Mouse (Mus musculus) hindbrain, embryonic 13.5 days (tissue): ENCODE measurements around the gene Ly6g5b. TPM values are rescaled to one million over a fixed set of nuclear protein-coding genes. Genes with fewer than 3 reads are reported as not detected.
"Not testable (repeated sequence)": the region's sequence is repeated elsewhere in the genome, so short reads cannot be mapped to it uniquely, and the experiment has no call there.

Experiments
- ATAC-seq: fragments of 200-750 bp; cut with Nextera tagmentation; 2 replicates; pipeline ENCODE4 v1.8.0; 2017; ENCODE audit warnings: moderate TSS enrichment; ENCODE audit not compliant: low FRiP score
- H3K27ac ChIP-seq: fragments of 300-500 bp; sonication (generic); 2 replicates; pipeline ENCODE4 v1.5.1; 2015; ENCODE audit warnings: inconsistent platforms, mild to moderate bottlenecking, moderate library complexity
- H3K27me3 ChIP-seq: fragments of 300-500 bp; sonication (generic); 2 replicates; pipeline ENCODE4 v1.6.1; 2015; ENCODE audit warnings: mild to moderate bottlenecking, inconsistent platforms
- H3K36me3 ChIP-seq: fragments of 300-500 bp; sonication (generic); 2 replicates; pipeline ENCODE4 v1.6.1; 2015; ENCODE audit warnings: mild to moderate bottlenecking, inconsistent platforms
- H3K4me1 ChIP-seq: fragments of 300-500 bp; sonication (generic); replicated peaks from 2 replicates; pipeline ENCODE4 v1.6.1; 2015; ENCODE audit warnings: inconsistent platforms
- H3K4me2 ChIP-seq: fragments of 300-500 bp; sonication (generic); 2 replicates; pipeline ENCODE4 v1.6.1; 2015; ENCODE audit warnings: inconsistent platforms, mild to moderate bottlenecking, moderate library complexity
- H3K4me3 ChIP-seq: fragments of 300-500 bp; sonication (generic); 2 replicates; pipeline ENCODE4 v1.5.1; 2015; ENCODE audit warnings: mild to moderate bottlenecking, inconsistent platforms
- H3K9ac ChIP-seq: fragments of 300-500 bp; sonication (generic); 2 replicates; pipeline ENCODE4 v1.6.1; 2015; ENCODE audit warnings: mild to moderate bottlenecking, inconsistent platforms
- H3K9me3 ChIP-seq: fragments of 300-500 bp; sonication (generic); 2 replicates; pipeline ENCODE4 v1.6.1; 2016; ENCODE audit warnings: inconsistent platforms
- WGBS: fragments of 180-500 bp; shearing (Covaris S2); methylation state at CpG from one replicate; pipeline ENCODE4 v1.1.7; 2015; 5-methylcytosine and 5-hydroxymethylcytosine counted together
- polyA plus RNA-seq: library from polyadenylated mRNA; unstranded; fragments of >200 nt; fragmentation: Nextera tagmentation; extraction: Ambion mirVana; gene quantifications from 2 replicates; pipeline ENCODE4 v1.2.1, GENCODE M21; 2015

Ly6g5b gene
- polyA plus RNA-seq, 1 experiment from 2014 or later = 1.1 TPM

GRCm38 (mm10) chr17:35134801-35135590 is 19.8 kb upstream of the Ly6g5b start, which contains the start of gene Bag6:
TSS of gene Bag6 (plus strand) at chr17:35135178.
- Histone ChIP-seq H3K4me2 (peak within 1 kb of the TSS; percentile 97), H3K4me1 (peaks cover 34% of the 10 kb centered on the region), H3K36me3 (peaks cover 24% of the 10 kb centered on the region), H3K9me3 (no peaks in the 10 kb centered on the region), H3K27me3 (no peaks in the 10 kb centered on the region), H3K27ac (peak within 1 kb of the TSS; percentile 95), H3K4me3 (peak within 1 kb of the TSS; percentile 74), H3K9ac (peak within 1 kb of the TSS; percentile 87)
- WGBS = under 1% methylated on average over 66 of the region's 66 CpGs
- ATAC-seq = peak; percentile 95

- Histone ChIP-seq H3K27me3 (no peaks in the 10 kb centered on the region), H3K9me3 (no peaks in the 10 kb centered on the region), H3K4me3 (no peak overlapping the region), H3K36me3 (peaks cover 13% of the 10 kb centered on the region), H3K27ac (no peak overlapping the region), H3K9ac (no peak overlapping the region), H3K4me1 (peaks cover 26% of the 10 kb centered on the region), H3K4me2 (no peak overlapping the region)
- WGBS = 95% methylated on average over 7 of the region's 7 CpGs
- no peak for ATAC-seq
Measured at GRCm38 (mm10) chr17:35133517-35133916, 18.3 kb upstream of the Ly6g5b start.

GRCm38 (mm10) chr17:35132174-35132560 is 16.9 kb upstream of the Ly6g5b start:
- no peaks in the 10 kb centered on the region for H3K9me3 ChIP-seq
- no peak overlapping the region for H3K9ac ChIP-seq
- ATAC-seq = no peak
- H3K27ac ChIP-seq = no peak overlapping the region
- H3K27me3 ChIP-seq = no peaks in the 10 kb centered on the region
- no peak overlapping the region for H3K4me3 ChIP-seq
- H3K36me3 ChIP-seq = peaks cover 12% of the 10 kb centered on the region
- H3K4me2 ChIP-seq = no peak overlapping the region
- 78% methylated on average over 3 of the region's 3 CpGs for WGBS
- peaks cover 24% of the 10 kb centered on the region for H3K4me1 ChIP-seq

GRCm38 (mm10) chr17:35131500-35132173 is 16.4 kb upstream of the Ly6g5b start, which contains the start of gene Apom:
TSS of gene Apom (minus strand) at chr17:35132050.
- Histone ChIP-seq H3K4me1 (peaks cover 24% of the 10 kb centered on the region), H3K27ac (no peak within 1 kb of the TSS), H3K27me3 (no peaks in the 10 kb centered on the region), H3K36me3 (peaks cover 12% of the 10 kb centered on the region), H3K4me3 (no peak within 1 kb of the TSS), H3K9me3 (no peaks in the 10 kb centered on the region), H3K4me2 (no peak within 1 kb of the TSS), H3K9ac (peak within 1 kb of the TSS; percentile 36; the same call in 1 of the 2 replicates)
- no peak for ATAC-seq
- WGBS = 78% methylated on average over 15 of the region's 15 CpGs

GRCm38 (mm10) chr17:35131038-35131437 is 15.8 kb upstream of the Ly6g5b start:
- no peaks in the 10 kb centered on the region for H3K9me3 ChIP-seq
- 91% methylated on average over 8 of the region's 8 CpGs for WGBS
- peaks cover 24% of the 10 kb centered on the region for H3K4me1 ChIP-seq
- H3K9ac ChIP-seq = peak overlapping the region; percentile 36; the same call in 1 of the 2 replicates
- no peak overlapping the region for H3K4me2 ChIP-seq
- H3K27me3 ChIP-seq = no peaks in the 10 kb centered on the region
- no peak for ATAC-seq
- H3K36me3 ChIP-seq = peaks cover 12% of the 10 kb centered on the region
- no peak overlapping the region for H3K27ac ChIP-seq
- no peak overlapping the region for H3K4me3 ChIP-seq

- H3K27ac ChIP-seq = no peak overlapping the region
- no peaks in the 10 kb centered on the region for H3K9me3 ChIP-seq
- no peak overlapping the region for H3K9ac ChIP-seq
- H3K36me3 ChIP-seq = peaks cover 23% of the 10 kb centered on the region
- 67% methylated on average over 11 of the region's 11 CpGs for WGBS
- H3K4me3 ChIP-seq = no peak overlapping the region
- no peaks in the 10 kb centered on the region for H3K27me3 ChIP-seq
- ATAC-seq = no peak
- H3K4me1 ChIP-seq = peaks cover 32% of the 10 kb centered on the region
- H3K4me2 ChIP-seq = no peak overlapping the region
Measured at GRCm38 (mm10) chr17:35128996-35129395, 13.8 kb upstream of the Ly6g5b start.

- Histone ChIP-seq H3K27me3 (no peaks in the 10 kb centered on the region), H3K4me2 (peak overlapping the region; percentile 77), H3K36me3 (peaks cover 28% of the 10 kb centered on the region), H3K4me3 (peak overlapping the region; percentile 57), H3K9me3 (no peaks in the 10 kb centered on the region), H3K27ac (no peak overlapping the region), H3K9ac (peak overlapping the region; percentile 84), H3K4me1 (peaks cover 40% of the 10 kb centered on the region)
- ATAC-seq = no peak
- WGBS = 74% methylated on average over 13 of the region's 13 CpGs
Measured at GRCm38 (mm10) chr17:35127017-35127416, 11.8 kb upstream of the Ly6g5b start.

GRCm38 (mm10) chr17:35126206-35126611 is 11.0 kb upstream of the Ly6g5b start, which contains the start of gene D17H6S53E:
TSS of gene D17H6S53E (plus strand) at chr17:35126373.
- WGBS = under 1% methylated on average over 36 of the region's 36 CpGs
- Histone ChIP-seq H3K4me2 (peak within 1 kb of the TSS; percentile 77), H3K27ac (peak within 1 kb of the TSS; percentile 80), H3K4me3 (peak within 1 kb of the TSS; percentile 57), H3K36me3 (peaks cover 28% of the 10 kb centered on the region), H3K9me3 (no peaks in the 10 kb centered on the region), H3K4me1 (peaks cover 40% of the 10 kb centered on the region), H3K27me3 (no peaks in the 10 kb centered on the region), H3K9ac (peak within 1 kb of the TSS; percentile 84)
- ATAC-seq = peak; percentile 12

- peaks cover 28% of the 10 kb centered on the region for H3K36me3 ChIP-seq
- WGBS = 34% methylated on average over 6 of the region's 6 CpGs
- no peaks in the 10 kb centered on the region for H3K9me3 ChIP-seq
- H3K4me1 ChIP-seq = peaks cover 42% of the 10 kb centered on the region
- peak overlapping the region; percentile 84 for H3K9ac ChIP-seq
- H3K4me2 ChIP-seq = peak overlapping the region; percentile 77
- peak overlapping the region; percentile 57 for H3K4me3 ChIP-seq
- no peak for ATAC-seq
- H3K27me3 ChIP-seq = no peaks in the 10 kb centered on the region
- peak overlapping the region; percentile 80; the same call in 1 of the 2 replicates for H3K27ac ChIP-seq
Measured at GRCm38 (mm10) chr17:35125578-35125977, 10.3 kb upstream of the Ly6g5b start.

GRCm38 (mm10) chr17:35125081-35125480 is 9.9 kb upstream of the Ly6g5b start:
- H3K36me3 ChIP-seq = peaks cover 23% of the 10 kb centered on the region
- 96% methylated on average over 1 of the region's 1 CpGs for WGBS
- no peaks in the 10 kb centered on the region for H3K27me3 ChIP-seq
- peak overlapping the region; percentile 77; the same call in 1 of the 2 replicates for H3K4me2 ChIP-seq
- no peak overlapping the region for H3K27ac ChIP-seq
- peak overlapping the region; percentile 57; the same call in 1 of the 2 replicates for H3K4me3 ChIP-seq
- H3K9ac ChIP-seq = peak overlapping the region; percentile 84; the same call in 1 of the 2 replicates
- ATAC-seq = no peak
- no peaks in the 10 kb centered on the region for H3K9me3 ChIP-seq
- H3K4me1 ChIP-seq = peaks cover 46% of the 10 kb centered on the region

- peaks cover 53% of the 10 kb centered on the region for H3K4me1 ChIP-seq
- not testable (repeated sequence) for H3K27me3 ChIP-seq, H3K27ac ChIP-seq, H3K9ac ChIP-seq, H3K4me2 ChIP-seq, H3K4me3 ChIP-seq, ATAC-seq, H3K9me3 ChIP-seq
- 95% methylated on average over 12 of the region's 12 CpGs for WGBS
- peaks cover 23% of the 10 kb centered on the region for H3K36me3 ChIP-seq
Measured at GRCm38 (mm10) chr17:35124261-35124896, 9.2 kb upstream of the Ly6g5b start.

GRCm38 (mm10) chr17:35123287-35123686 is 8.1 kb upstream of the Ly6g5b start:
- not testable (repeated sequence) for H3K9me3 ChIP-seq, H3K27ac ChIP-seq, H3K4me3 ChIP-seq, H3K9ac ChIP-seq, H3K27me3 ChIP-seq, H3K4me2 ChIP-seq, ATAC-seq
- Histone ChIP-seq H3K36me3 (peaks cover 33% of the 10 kb centered on the region), H3K4me1 (peaks cover 49% of the 10 kb centered on the region)
- 94% methylated on average over 9 of the region's 9 CpGs for WGBS
